Mouse (Mus musculus) stomach, postnatal 0 days (tissue): ENCODE data around the gene Zc3h6.

Source experiments
- CTCF ChIP-seq: IDR thresholded peaks from 2 replicates; pipeline ENCODE4 v1.5.1; 2016; ENCODE audit warnings: antibody characterized with exemption, low read depth, mild to moderate bottlenecking, moderate library complexity
- EP300 ChIP-seq: optimal IDR thresholded peaks from 2 replicates; pipeline ENCODE3; 2016; ENCODE audit warnings: antibody characterized with exemption

GRCm38 (mm10) chr2:129047811-129048210, 80.6 kb downstream of the Zc3h6 start, which contains the start of gene Vinac1:
- TF ChIP-seq CTCF (no peak), EP300 (no peak)
